Mouse (Mus musculus) testis, adult 2 months (tissue): ENCODE data around the gene Bdkrb2. TPM values are rescaled to one million over a fixed set of nuclear protein-coding genes. Genes with fewer than 3 reads are reported as not detected.

Experiments
- H3K27ac ChIP-seq: fragments of 200-500 bp; 2 replicates; pipeline ENCODE4 v1.5.1; 2012; ENCODE audit warnings: low read depth, low read length; ENCODE audit not compliant: control insufficient read depth, insufficient read depth
- H3K27me3 ChIP-seq: fragments of 200-500 bp; 2 replicates; pipeline ENCODE4 v1.6.1; 2012; ENCODE audit warnings: mild to moderate bottlenecking, low read length, moderate library complexity; ENCODE audit not compliant: control insufficient read depth, insufficient read depth
- H3K36me3 ChIP-seq: fragments of 200-500 bp; 2 replicates; pipeline ENCODE4 v1.6.1; 2012; ENCODE audit warnings: mild to moderate bottlenecking, low read length; ENCODE audit not compliant: control insufficient read depth, insufficient read depth
- H3K4me1 ChIP-seq: fragments of 200-500 bp; 2 replicates; pipeline ENCODE4 v1.6.1; 2012; ENCODE audit warnings: low read length; ENCODE audit not compliant: control insufficient read depth, insufficient read depth
- H3K4me3 ChIP-seq: fragments of 200-500 bp; 2 replicates; pipeline ENCODE4 v1.5.1; 2012; ENCODE audit warnings: low read depth, mild to moderate bottlenecking, low read length, moderate library complexity, mixed read lengths; ENCODE audit not compliant: control insufficient read depth
- CTCF ChIP-seq: fragments of 200-500 bp; IDR thresholded peaks from 2 replicates; pipeline ENCODE4 v1.5.1; 2012; ENCODE audit warnings: low read depth, mild to moderate bottlenecking, inconsistent platforms, low read length, moderate library complexity; ENCODE audit not compliant: control insufficient read depth, insufficient read depth, insufficient replicate concordance
- POLR2A ChIP-seq: fragments of 200-500 bp; IDR thresholded peaks from 2 replicates; pipeline ENCODE4 v1.6.1; 2012; ENCODE audit warnings: low read depth, mild to moderate bottlenecking, inconsistent platforms, low read length, moderate library complexity; ENCODE audit not compliant: control insufficient read depth
- polyA plus RNA-seq: library from polyadenylated mRNA; depleted of rRNA; stranded (reverse); fragments of >200 nt; gene quantifications from 2 replicates; pipeline ENCODE4 v1.2.3, GENCODE M21; 2012

Bdkrb2 gene
- polyA plus RNA-seq, 1 experiment = 0.62 TPM

DNA sequence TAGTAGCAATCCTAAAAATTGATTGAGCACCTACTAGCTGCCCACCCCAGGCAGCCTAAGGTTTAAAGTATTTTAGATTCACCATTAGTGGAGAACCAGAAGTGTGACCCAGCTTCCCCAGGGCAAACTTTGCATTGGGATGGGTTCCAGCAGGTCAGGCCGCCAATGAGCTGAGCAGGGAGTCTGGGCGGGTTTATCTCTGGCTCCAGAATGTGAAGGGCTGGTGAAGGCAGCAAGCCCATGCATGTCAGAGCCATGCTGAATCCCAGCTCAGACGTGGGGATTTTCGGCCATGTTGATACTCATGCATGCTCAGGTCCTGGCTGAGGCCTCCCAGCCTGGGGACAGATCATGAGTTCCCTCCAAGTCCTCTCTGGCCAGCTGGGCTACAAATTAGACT is 11.3 kb downstream of the Bdkrb2 start:
- no peak for TF ChIP-seq CTCF
- no peak for TF ChIP-seq POLR2A
- H3K27ac ChIP-seq = no peak overlapping the region

DNA sequence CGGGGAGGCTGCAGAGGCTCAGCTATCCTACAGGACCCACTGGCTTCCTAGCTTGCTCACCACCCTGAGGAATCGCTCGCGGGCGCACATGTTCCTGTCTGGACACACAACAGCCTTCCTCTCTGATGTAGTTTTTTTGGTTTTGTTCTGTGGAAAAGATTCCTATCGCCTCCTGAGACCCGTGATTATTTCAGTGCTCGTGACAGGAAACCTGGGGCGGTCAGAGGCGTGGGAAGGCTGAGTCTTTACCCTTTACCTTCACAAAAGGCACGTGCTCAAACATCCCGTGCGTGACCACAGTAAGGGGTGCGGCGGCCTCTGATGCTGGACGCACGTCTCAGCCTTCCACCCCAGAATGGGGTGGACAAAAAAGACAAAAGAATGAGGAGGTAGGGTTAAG is 17.5 kb downstream of the Bdkrb2 start:
- no peak overlapping the region for H3K27ac ChIP-seq
- H3K4me3 ChIP-seq = no peak overlapping the region
- H3K27me3 ChIP-seq = no peaks in the 10 kb centered on the region
- H3K36me3 ChIP-seq = no peaks in the 10 kb centered on the region
- no peak for TF ChIP-seq POLR2A
- TF ChIP-seq CTCF = no peak
- H3K4me1 ChIP-seq = peaks cover 15% of the 10 kb centered on the region

More for the DNA sequence above, 11.3 kb downstream of the Bdkrb2 start:
- no peak overlapping the region for H3K4me3 ChIP-seq
- H3K4me1 ChIP-seq = no peaks in the 10 kb centered on the region
- H3K27me3 ChIP-seq = no peaks in the 10 kb centered on the region
- H3K36me3 ChIP-seq = no peaks in the 10 kb centered on the region

DNA sequence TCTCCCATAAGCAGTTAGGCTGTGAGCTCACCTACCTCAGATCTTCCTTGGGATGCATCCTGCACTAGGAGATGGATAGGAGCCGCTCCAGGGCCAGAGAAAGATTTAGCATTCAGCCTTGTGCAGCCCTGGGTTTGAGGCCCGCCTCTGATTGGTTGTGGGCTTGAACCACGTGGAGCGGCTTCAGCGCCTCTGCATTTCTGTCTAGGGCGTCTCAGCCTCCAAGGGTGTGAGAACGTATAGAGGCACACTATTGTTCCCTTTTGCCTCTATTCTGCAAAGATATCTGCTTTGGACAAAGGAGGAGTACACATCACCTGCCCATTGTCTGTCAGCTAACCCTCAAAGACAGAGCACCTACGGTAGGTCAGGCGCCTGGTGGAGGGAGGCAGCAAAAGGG is 19.5 kb downstream of the Bdkrb2 start:
- Histone ChIP-seq H3K4me3 (no peak overlapping the region), H3K36me3 (no peaks in the 10 kb centered on the region), H3K27me3 (no peaks in the 10 kb centered on the region), H3K27ac (no peak overlapping the region), H3K4me1 (peaks cover 15% of the 10 kb centered on the region)
- no peak for TF ChIP-seq CTCF
- no peak for TF ChIP-seq POLR2A

- Histone ChIP-seq H3K27me3 (no peaks in the 10 kb centered on the region), H3K4me1 (peaks cover 15% of the 10 kb centered on the region), H3K27ac (no peak overlapping the region), H3K36me3 (no peaks in the 10 kb centered on the region), H3K4me3 (no peak overlapping the region)
- TF ChIP-seq POLR2A (no peak), CTCF (no peak)
These were observed 20.5 kb downstream of the Bdkrb2 start for GRCm38 (mm10) chr12:105583484-105583883.

DNA sequence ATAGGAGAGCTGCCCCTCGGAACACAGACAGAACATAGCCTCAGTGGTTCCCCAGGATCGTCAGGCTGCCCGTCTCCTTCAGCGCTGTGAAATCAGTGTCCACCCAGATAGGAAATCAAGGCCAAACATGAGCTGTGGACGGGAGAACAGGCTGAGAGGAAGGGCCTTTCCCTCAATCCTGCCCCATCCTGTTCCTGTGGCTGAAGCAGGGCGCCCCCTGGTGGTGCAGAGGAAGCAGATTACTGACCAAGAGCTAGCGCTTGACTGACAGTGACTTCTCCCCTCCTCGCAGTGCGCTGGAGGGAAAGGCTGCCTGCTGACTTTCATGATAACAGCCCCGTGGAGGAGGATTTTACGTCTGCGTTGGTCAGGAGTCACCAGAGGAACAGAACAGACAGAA is 21.8 kb downstream of the Bdkrb2 start:
- H3K27me3 ChIP-seq = no peaks in the 10 kb centered on the region
- H3K4me3 ChIP-seq = no peak overlapping the region
- no peaks in the 10 kb centered on the region for H3K36me3 ChIP-seq
- no peak overlapping the region for H3K27ac ChIP-seq
- TF ChIP-seq CTCF (peak; percentile 96), POLR2A (no peak)
- H3K4me1 ChIP-seq = peaks cover 15% of the 10 kb centered on the region

DNA sequence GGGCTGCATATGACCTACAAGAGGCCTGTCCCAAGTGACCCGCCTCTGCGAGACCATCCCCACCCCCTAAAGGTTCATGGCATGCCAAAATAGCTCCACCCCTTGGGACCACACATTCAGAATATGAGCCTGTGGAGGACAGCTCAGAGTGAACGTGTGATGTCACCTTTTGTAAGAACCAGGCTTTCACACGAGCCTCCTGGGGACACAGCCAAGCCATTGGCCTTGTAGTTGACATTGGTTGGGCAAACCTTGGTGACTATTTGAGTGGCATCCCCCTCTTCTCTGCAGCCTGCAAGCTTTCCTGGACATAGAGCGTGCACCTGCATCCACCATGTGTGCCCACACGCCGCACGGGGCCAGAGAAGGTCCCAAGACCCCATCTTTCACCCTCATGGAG is 24.5 kb downstream of the Bdkrb2 start:
- no peak for TF ChIP-seq CTCF
- no peak for TF ChIP-seq POLR2A
- Histone ChIP-seq H3K4me1 (peaks cover 24% of the 10 kb centered on the region), H3K27me3 (no peaks in the 10 kb centered on the region), H3K4me3 (no peak overlapping the region), H3K36me3 (no peaks in the 10 kb centered on the region), H3K27ac (no peak overlapping the region)

DNA sequence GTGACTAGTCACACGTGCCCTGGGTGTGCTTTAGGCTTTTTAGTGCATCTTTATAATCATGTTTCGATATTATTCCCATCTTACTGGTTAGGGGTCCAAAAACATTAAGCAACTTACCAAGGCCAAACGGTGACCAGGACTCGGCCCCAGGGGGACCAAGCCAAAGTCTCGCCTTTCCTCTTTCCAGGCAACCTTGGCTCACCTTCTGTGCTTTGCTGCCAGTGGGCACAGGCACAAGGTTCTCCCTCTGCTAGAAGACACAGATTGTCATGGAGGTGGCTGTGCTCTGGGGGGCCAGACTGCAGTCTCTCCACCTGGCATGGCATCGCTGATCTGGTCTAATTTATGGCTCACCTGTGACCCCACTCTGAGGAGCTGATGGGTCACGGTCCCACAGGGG is 27.8 kb downstream of the Bdkrb2 start:
- Histone ChIP-seq H3K27me3 (no peaks in the 10 kb centered on the region), H3K36me3 (no peaks in the 10 kb centered on the region), H3K4me3 (no peak overlapping the region), H3K4me1 (peaks cover 9% of the 10 kb centered on the region), H3K27ac (no peak overlapping the region)
- no peak for TF ChIP-seq CTCF
- TF ChIP-seq POLR2A = no peak

DNA sequence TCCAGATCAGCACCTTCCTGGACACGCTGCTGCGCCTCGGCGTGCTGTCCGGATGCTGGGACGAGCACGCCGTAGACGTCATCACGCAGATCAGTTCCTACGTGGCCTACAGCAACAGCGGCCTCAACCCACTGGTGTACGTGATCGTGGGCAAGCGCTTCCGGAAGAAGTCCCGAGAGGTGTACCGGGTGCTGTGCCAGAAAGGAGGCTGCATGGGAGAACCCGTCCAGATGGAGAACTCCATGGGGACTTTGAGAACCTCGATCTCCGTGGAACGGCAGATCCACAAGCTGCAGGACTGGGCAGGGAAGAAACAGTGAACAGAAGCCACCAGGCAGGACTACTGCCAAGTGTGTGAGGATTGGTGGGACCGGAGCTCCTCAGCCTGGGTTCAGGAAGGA is 29.3 kb downstream of the Bdkrb2 start:
- no peaks in the 10 kb centered on the region for H3K36me3 ChIP-seq
- TF ChIP-seq CTCF = no peak
- peak; percentile 54; the same call in 1 of the 2 replicates for TF ChIP-seq POLR2A
- H3K27me3 ChIP-seq = no peaks in the 10 kb centered on the region
- H3K4me1 ChIP-seq = peaks cover 9% of the 10 kb centered on the region
- no peak overlapping the region for H3K27ac ChIP-seq
- peak overlapping the region; percentile 51 for H3K4me3 ChIP-seq
